Mouse (Mus musculus): ENCODE measurements at regions not wholly inside any gene's neighbourhood (a gene's known extent, or its start where the extent isn't known, plus 50 kb on each side); places are given as distances from the start of the nearest gene placed in this dataset.

GRCm38 (mm10) chr7:113151499-113151898 lies 55.8 kb upstream of the Arntl start:
- no peak for ATAC-seq (replicated peaks; ENCODE audit: low read depth, poor library complexity, severe bottlenecking)

- ATAC-seq (replicated peaks; ENCODE audit: low read depth, poor library complexity, severe bottlenecking): no peak
These were observed 53.9 kb upstream of the Arntl start for GRCm38 (mm10) chr7:113153386-113153785.

- ATAC-seq (replicated peaks; ENCODE audit: low read depth, poor library complexity, severe bottlenecking): no peak
These were observed 53.2 kb upstream of the Arntl start for GRCm38 (mm10) chr7:113154066-113154465.

- ATAC-seq (replicated peaks; ENCODE audit: low read depth, poor library complexity, severe bottlenecking): no peak
These were observed 50.9 kb upstream of the Arntl start for GRCm38 (mm10) chr7:113156366-113156765.

GRCm38 (mm10) chr7:113156861-113157747 lies 50.2 kb upstream of the Arntl start:
- ATAC-seq (replicated peaks; ENCODE audit: low read depth, poor library complexity, severe bottlenecking): no peak

All from common myeloid progenitor, adult 5-6 weeks (primary cell).